Mouse (Mus musculus) MEL (cell line): Measurements from ENCODE around the gene Hoxa3. TPM values are rescaled to one million over a fixed set of nuclear protein-coding genes. Genes with fewer than 3 reads are reported as not detected.

Source experiments
- DNase-seq: peaks from one replicate; pipeline ENCODE4 v3.0.0; 2011; ENCODE audit warnings: low read depth, low spot score
- H3K27ac ChIP-seq: 2 replicates; pipeline ENCODE4 v1.5.1; 2012; ENCODE audit warnings: low read depth, mild to moderate bottlenecking, control low read depth, low read length, moderate library complexity; ENCODE audit not compliant: control insufficient read depth
- H3K27me3 ChIP-seq, 2 experiments: fragments of 150-350 bp in 1 of 2; sonication (generic) in 1 of 2; 2 replicates each; pipeline ENCODE4 v1.6.1; 2012; ENCODE audit warnings: low read length in 2 of 2, mild to moderate bottlenecking in 2 of 2, improper control_type of control experiment in 1 of 2, moderate library complexity in 1 of 2; ENCODE audit not compliant: insufficient read depth in 2 of 2, control insufficient read depth in 1 of 2
- H3K36me3 ChIP-seq, 2 experiments: 2 replicates each; pipeline ENCODE4 v1.6.1; 2012 to 2014; ENCODE audit warnings: low read length in 2 of 2, improper control_type of control experiment in 1 of 2, inconsistent platforms in 1 of 2, mild to moderate bottlenecking in 1 of 2; ENCODE audit not compliant: insufficient read depth in 2 of 2, control insufficient read depth in 1 of 2
- H3K4me1 ChIP-seq, 2 experiments: fragments of 150-350 bp in 1 of 2; sonication (generic) in 1 of 2; 2 replicates each; pipeline ENCODE4 v1.6.1; 2012; ENCODE audit warnings: low read length in 2 of 2, improper control_type of control experiment in 1 of 2, mild to moderate bottlenecking in 1 of 2; ENCODE audit not compliant: insufficient read depth in 2 of 2, control insufficient read depth in 1 of 2
- H3K4me3 ChIP-seq, 2 experiments: fragments of 150-350 bp in 1 of 2; sonication (generic) in 1 of 2; 2 replicates each; pipeline ENCODE4 v1.5.1; 2012; ENCODE audit warnings: low read depth in 2 of 2, low read length in 2 of 2, mild to moderate bottlenecking in 2 of 2, moderate library complexity in 2 of 2, control low read depth in 1 of 2, improper control_type of control experiment in 1 of 2; ENCODE audit not compliant: control insufficient read depth in 1 of 2, insufficient read depth in 1 of 2
- H3K79me2 ChIP-seq: 2 replicates; pipeline ENCODE4 v1.6.1; 2012; ENCODE audit warnings: mild to moderate bottlenecking, low read length, moderate library complexity; ENCODE audit not compliant: control insufficient read depth, poor library complexity, insufficient read depth
- H3K9ac ChIP-seq: 2 replicates; pipeline ENCODE4 v1.6.1; 2012; ENCODE audit warnings: low read depth, mild to moderate bottlenecking, control low read depth, low read length, moderate library complexity; ENCODE audit not compliant: control insufficient read depth, poor library complexity, severe bottlenecking
- H3K9me3 ChIP-seq: fragments of 150-350 bp; sonication (generic); replicated peaks from 2 replicates; pipeline ENCODE4 v1.6.1; 2012; ENCODE audit warnings: mild to moderate bottlenecking, low read length, improper control_type of control experiment, moderate library complexity; ENCODE audit not compliant: insufficient read depth
- CTCF ChIP-seq, 3 experiments: IDR thresholded peaks in 2 of 3; conservative IDR thresholded peaks in 1 of 3; 2 replicates each; pipeline ENCODE4 v1.5.1; 2011 to 2012; ENCODE audit warnings: low read length in 3 of 3, low read depth in 2 of 3, mild to moderate bottlenecking in 2 of 3, improper control_type of control experiment in 1 of 3, inconsistent platforms in 1 of 3, mixed read lengths in 1 of 3, moderate library complexity in 1 of 3; ENCODE audit not compliant: control insufficient read depth in 1 of 3, insufficient read depth in 1 of 3, poor library complexity in 1 of 3, severe bottlenecking in 1 of 3
- GABPA ChIP-seq: IDR thresholded peaks from 2 replicates; pipeline ENCODE4 v1.6.1; 2012; ENCODE audit warnings: low read depth, mild to moderate bottlenecking, inconsistent platforms, low read length, improper control_type of control experiment, moderate library complexity
- HCFC1 ChIP-seq: IDR thresholded peaks from 2 replicates; pipeline ENCODE4 v1.6.1; 2012; ENCODE audit warnings: low read depth, mild to moderate bottlenecking, inconsistent platforms, low read length, improper control_type of control experiment, moderate library complexity
- JUND ChIP-seq: IDR thresholded peaks from 2 replicates; pipeline ENCODE4 v1.6.1; 2011; ENCODE audit warnings: low read depth, mild to moderate bottlenecking, improper control_type of control experiment, low read length
- KAT2A ChIP-seq: conservative IDR thresholded peaks from 2 replicates; pipeline ENCODE4 v1.6.1; 2012; ENCODE audit warnings: low read depth, low read length, improper control_type of control experiment, inconsistent platforms
- MAFK ChIP-seq: IDR thresholded peaks from 2 replicates; pipeline ENCODE4 v1.6.1; 2011; ENCODE audit warnings: low read depth, mild to moderate bottlenecking, low read length, improper control_type of control experiment, borderline replicate concordance
- MAX ChIP-seq: IDR thresholded peaks from 2 replicates; pipeline ENCODE4 v1.6.1; 2011; ENCODE audit warnings: low read length, improper control_type of control experiment
- MEF2A ChIP-seq: IDR thresholded peaks from 2 replicates; pipeline ENCODE4 v1.6.1; 2014; ENCODE audit warnings: low read depth, mild to moderate bottlenecking, inconsistent platforms, low read length, improper control_type of control experiment; ENCODE audit not compliant: poor library complexity, insufficient replicate concordance, severe bottlenecking; ENCODE audit errors: extremely low read depth
- MXI1 ChIP-seq: IDR thresholded peaks from 2 replicates; pipeline ENCODE4 v1.6.1; 2011; ENCODE audit warnings: mild to moderate bottlenecking, low read depth, low read length, improper control_type of control experiment
- MYB ChIP-seq: IDR thresholded peaks from 2 replicates; pipeline ENCODE4 v1.6.1; 2011; ENCODE audit warnings: mild to moderate bottlenecking, low read depth, low read length, improper control_type of control experiment
- MYC ChIP-seq: IDR thresholded peaks from 2 replicates; pipeline ENCODE4 v1.6.1; 2011; ENCODE audit warnings: low read depth, mild to moderate bottlenecking, low read length, improper control_type of control experiment, moderate library complexity
- NELFE ChIP-seq: IDR thresholded peaks from 2 replicates; pipeline ENCODE4 v1.6.1; 2011; ENCODE audit warnings: low read depth, low read length, improper control_type of control experiment
- POLR2A ChIP-seq, 2 experiments: IDR thresholded peaks; 2 replicates each; pipeline ENCODE4 v1.6.1; 2011 to 2012; ENCODE audit warnings: low read length in 2 of 2, mild to moderate bottlenecking in 2 of 2, control low read depth in 1 of 2, improper control_type of control experiment in 1 of 2, low read depth in 1 of 2, moderate library complexity in 1 of 2; ENCODE audit not compliant: control insufficient read depth in 1 of 2, insufficient read depth in 1 of 2, poor library complexity in 1 of 2
- POLR2AphosphoS2 ChIP-seq: IDR thresholded peaks from 2 replicates; pipeline ENCODE4 v1.6.1; 2011; ENCODE audit warnings: low read length, improper control_type of control experiment
- SMC3 ChIP-seq: IDR thresholded peaks from 2 replicates; pipeline ENCODE4 v1.6.1; 2011; ENCODE audit warnings: low read depth, low read length, improper control_type of control experiment
- TBP ChIP-seq: IDR thresholded peaks from 2 replicates; pipeline ENCODE4 v1.8.0; 2011; ENCODE audit warnings: low read depth, low read length, improper control_type of control experiment
- USF1 ChIP-seq: IDR thresholded peaks from 2 replicates; pipeline ENCODE4 v1.6.1; 2014; ENCODE audit warnings: low read depth, mild to moderate bottlenecking, inconsistent platforms, low read length, improper control_type of control experiment, moderate library complexity
- ZNF384 ChIP-seq: IDR thresholded peaks from 2 replicates; pipeline ENCODE4 v1.6.1; 2012; ENCODE audit warnings: low read depth, mild to moderate bottlenecking, inconsistent platforms, low read length, improper control_type of control experiment
- polyA plus RNA-seq, 2 experiments: library from polyadenylated mRNA; stranded (reverse) in 1 of 2; unstranded in 1 of 2; fragments of >175 nt in 1 of 2; fragments of >200 nt in 1 of 2; gene quantifications; 2 replicates each; pipeline versions ENCODE4 v1.2.1 to v1.2.4; 2012; ENCODE audit warnings: low replicate concordance in 2 of 2, low read depth in 1 of 2; ENCODE audit not compliant: insufficient read length in 2 of 2, insufficient read depth in 1 of 2, missing spikeins in 1 of 2
- total RNA-seq: library from RNA; depleted of rRNA; stranded (reverse); fragments of 300-350 nt; gene quantifications from 2 replicates; pipeline ENCODE4 v1.2.3, GENCODE M21; 2012

The Hoxa3 gene
- total and polyA plus RNA-seq, 3 experiments = not detected

GRCm38 (mm10) chr6:52239625-52240388 is 26.7 kb upstream of the Hoxa3 start:
- no peaks in the 10 kb centered on the region for H3K79me2 ChIP-seq
- H3K9ac ChIP-seq = no peak overlapping the region
- no peaks in the 10 kb centered on the region for H3K36me3 ChIP-seq
- no peak overlapping the region for H3K27ac ChIP-seq
- TF ChIP-seq KAT2A (no peak), MEF2A (no peak), ZNF384 (no peak), POLR2AphosphoS2 (no peak), GABPA (no peak), POLR2A (IDR thresholded peaks at IDR 0.05; ENCODE audit: control insufficient read depth in 1 of 2, insufficient read depth in 1 of 2, low read depth in 1 of 2, low read length in 2 of 2, poor library complexity in 1 of 2) (no peak), CTCF (IDR thresholded peaks at IDR 0.05 in 2 of 3, conservative IDR thresholded peaks at IDR 0.05 in 1 of 3; ENCODE audit: control insufficient read depth in 1 of 3, insufficient read depth in 1 of 3, low read depth in 2 of 3, low read length in 3 of 3, poor library complexity in 1 of 3, severe bottlenecking in 1 of 3) (no peak), MAX (no peak), MAFK (no peak), HCFC1 (no peak), TBP (no peak), JUND (no peak), MYB (no peak), SMC3 (no peak), MXI1 (no peak), NELFE (no peak), MYC (no peak)
- DNase-seq = no peak
- no peaks in the 10 kb centered on the region for H3K4me1 ChIP-seq
- no peak overlapping the region for H3K4me3 ChIP-seq
- no peaks in the 10 kb centered on the region for H3K27me3 ChIP-seq
- no peaks in the 10 kb centered on the region for H3K9me3 ChIP-seq

DNA sequence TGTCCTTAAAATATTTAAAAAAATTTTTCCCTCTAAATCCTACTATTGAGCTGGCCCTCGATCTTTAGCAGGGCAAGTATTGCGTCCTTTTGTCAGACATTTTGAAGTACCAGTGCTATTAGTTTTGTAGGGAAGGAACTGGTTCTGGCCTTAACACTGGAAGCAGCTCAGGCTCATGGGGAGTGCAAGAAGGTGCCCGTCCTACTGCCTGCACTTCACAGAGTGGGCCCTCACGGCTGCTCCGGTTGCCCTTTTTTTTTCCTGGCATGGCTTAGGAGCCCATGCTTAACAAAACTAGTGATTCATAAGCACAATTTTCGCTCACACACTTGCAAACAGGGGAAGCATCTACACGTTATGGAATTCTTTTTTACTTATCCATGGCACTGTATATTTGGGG is 25.8 kb upstream of the Hoxa3 start:
- H3K4me3 ChIP-seq = no peak overlapping the region
- DNase-seq = no peak
- TF ChIP-seq USF1 = no peak

More for the DNA sequence above, 25.8 kb upstream of the Hoxa3 start:
- no peaks in the 10 kb centered on the region for H3K36me3 ChIP-seq
- H3K9ac ChIP-seq = no peak overlapping the region
- H3K27me3 ChIP-seq = no peaks in the 10 kb centered on the region
- H3K9me3 ChIP-seq = no peaks in the 10 kb centered on the region
- H3K4me1 ChIP-seq = no peaks in the 10 kb centered on the region
- no peak overlapping the region for H3K27ac ChIP-seq
- no peaks in the 10 kb centered on the region for H3K79me2 ChIP-seq
